Mouse (Mus musculus) telencephalon, adult 2 months (tissue): Measurements from ENCODE around the gene Ccnjl.

Experiments used
- DNase-seq: peaks from one replicate; pipeline ENCODE4 v3.0.0-alpha.2; 2011; ENCODE audit warnings: low read depth, low spot score

Ccnjl gene

GRCm38 (mm10) chr11:43624341-43624740 is 95.8 kb downstream of the Ccnjl start:
- DNase-seq: peak; percentile 49

- DNase-seq: peak; percentile 52
Measured at GRCm38 (mm10) chr11:43626300-43626926, 97.8 kb downstream of the Ccnjl start.

GRCm38 (mm10) chr11:43626927-43627645 is 98.5 kb downstream of the Ccnjl start:
- peak; percentile 78 for DNase-seq

DNA sequence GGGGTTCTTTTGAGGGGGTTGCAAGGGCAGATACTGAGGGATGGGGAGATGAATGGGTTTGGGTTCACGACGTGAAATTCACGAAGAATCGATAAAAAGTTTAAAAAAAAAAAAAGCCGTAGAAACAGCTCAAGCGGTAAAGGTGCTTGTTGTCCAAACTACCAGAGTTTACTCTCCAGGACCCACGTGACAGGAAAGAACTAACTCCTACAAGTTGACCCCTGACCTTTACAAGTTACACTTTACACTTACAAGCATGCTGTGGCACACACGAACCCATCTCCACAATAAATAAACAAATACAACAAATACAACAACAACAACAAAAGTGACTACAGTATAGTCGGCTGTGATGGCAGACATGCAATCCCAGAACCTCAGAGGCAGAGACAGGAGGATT is 103.1 kb downstream of the Ccnjl start:
- no peak for DNase-seq

DNA sequence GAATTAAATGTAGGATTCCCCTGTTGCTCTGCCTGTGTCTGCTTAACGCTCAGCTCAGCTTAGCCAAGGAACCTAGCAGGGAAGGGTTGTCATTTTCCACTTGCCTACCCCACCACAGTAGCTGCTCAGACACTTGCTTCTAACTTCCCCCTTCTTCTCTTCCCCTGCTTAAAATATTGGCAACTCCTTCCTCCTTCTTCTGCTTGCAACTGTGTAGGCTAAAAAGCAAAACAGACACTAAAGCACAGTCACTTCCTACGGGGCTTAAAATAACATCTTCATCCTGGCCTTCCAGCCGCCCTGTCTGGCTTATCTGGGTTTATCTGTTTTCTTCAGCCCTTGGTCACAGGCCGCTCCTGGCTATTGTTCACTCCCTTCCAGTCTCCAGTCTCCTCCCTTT is 104.0 kb downstream of the Ccnjl start:
- DNase-seq: peak; percentile 84

DNA sequence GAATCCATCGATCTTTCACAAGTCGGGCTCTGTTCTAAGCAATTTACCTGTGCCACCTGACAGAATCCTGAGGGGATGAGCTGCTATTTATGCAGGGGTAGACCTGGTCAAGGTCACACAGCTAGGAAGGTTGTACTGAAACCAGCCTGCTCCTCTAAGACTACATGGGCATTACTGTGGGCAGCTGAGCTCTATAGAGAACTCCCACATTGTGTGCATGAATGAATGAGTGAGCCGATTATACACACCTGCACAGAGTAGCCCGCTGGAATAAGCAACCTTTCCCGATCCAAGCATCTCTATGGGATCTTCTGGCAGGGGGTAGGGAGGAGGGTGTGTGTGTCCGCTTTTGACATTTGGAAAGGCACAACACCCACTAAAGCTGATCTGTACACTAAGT is 104.6 kb downstream of the Ccnjl start:
- no peak for DNase-seq

DNA sequence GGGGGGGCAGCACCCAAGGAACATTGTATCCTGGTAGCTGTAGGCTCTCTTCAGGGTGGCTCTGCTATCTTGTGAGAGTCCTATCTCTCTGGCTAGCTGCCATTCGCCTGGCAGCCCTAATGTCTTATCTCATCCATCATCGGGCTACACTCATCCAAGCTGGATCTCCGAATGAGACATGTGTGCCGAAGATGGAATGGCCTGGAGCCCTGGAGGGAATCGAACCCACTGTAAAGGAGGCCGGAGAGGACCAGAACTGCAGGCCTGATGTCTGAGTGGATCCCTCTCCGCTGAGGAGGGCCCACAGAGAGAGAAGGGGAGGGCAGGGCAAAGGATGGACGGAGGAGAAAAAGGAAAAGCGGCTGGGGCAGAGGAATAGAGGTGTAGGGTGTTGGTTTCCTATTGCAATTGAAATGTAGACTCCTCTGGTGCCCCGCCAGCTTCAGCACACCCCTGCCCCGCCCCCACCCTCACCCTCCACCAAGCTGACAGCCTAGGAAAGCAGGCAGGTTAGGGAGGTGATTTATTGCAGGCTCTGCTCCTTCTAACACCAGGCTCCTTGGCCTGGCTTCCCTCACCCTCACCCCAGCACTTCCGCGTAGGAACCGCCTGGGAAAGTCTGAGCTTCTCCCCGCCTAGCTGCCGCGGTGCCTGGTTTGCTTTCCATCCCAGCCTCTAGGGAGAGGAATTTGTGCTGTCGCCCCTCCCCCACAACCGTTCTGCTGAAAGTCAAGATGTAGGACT is 105.2 kb downstream of the Ccnjl start:
- no peak for DNase-seq
